Mouse (Mus musculus): ENCODE data around the gene Rere.

DNA sequence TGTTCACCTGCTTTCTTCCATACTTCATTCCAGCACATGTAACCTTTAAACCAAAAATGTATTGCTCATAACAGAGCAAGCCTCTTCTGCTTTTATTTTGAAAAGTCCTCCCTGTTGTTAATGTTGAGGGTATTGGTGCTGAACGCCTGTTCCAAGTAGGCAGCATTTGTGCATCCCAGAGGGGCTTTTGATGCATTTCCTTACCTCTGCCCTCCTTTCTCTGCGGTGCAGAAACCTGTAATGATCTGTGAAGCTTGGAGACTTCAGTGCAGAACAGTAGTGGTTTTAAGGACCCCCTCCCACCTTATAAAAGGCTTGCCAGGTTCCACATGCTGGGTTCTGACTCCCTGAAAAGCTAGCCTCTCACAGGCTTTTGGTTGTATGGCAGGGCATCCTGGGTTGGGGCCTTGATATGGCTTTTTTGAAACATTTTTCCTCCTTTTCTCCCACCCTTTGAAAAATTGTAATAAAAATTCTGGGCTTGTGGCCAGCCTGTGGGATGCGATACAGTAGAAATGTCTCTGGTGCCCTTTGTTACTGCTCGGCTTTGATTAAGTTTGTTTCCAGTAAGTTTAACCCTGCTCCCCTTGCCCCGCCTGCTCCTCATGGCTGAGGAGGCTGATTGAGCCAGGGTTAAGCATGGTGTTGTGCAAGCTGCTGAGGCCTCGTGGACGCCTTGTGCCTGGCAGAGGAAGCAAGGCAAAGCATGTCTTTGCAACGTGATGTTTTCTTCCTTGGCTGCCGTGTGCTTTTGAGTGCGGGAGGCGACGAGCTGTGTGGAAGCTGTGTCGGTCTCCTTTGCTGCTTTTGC lies 301.7 kb downstream of the Rere start:
- no peak for TF ChIP-seq CTCF (IDR thresholded peaks at IDR 0.05)
- TF ChIP-seq POLR2A (IDR thresholded peaks at IDR 0.05; ENCODE audit: insufficient read depth, low read depth, low read length) = peak; percentile 67

All from heart, adult 2 months (tissue).